Mouse (Mus musculus) kidney, embryonic 15.5 days (tissue): ENCODE results near the gene Col9a2. TPM values are rescaled to one million over a fixed set of nuclear protein-coding genes. Genes with fewer than 3 reads are reported as not detected.
"Not testable (repeated sequence)": the region's sequence is repeated elsewhere in the genome, so short reads cannot be mapped to it uniquely, and the experiment has no call there.

Experiments
- ATAC-seq: fragments of 200-750 bp; cut with Nextera tagmentation; replicated peaks from 2 replicates; pipeline ENCODE4 v1.8.0; 2017; ENCODE audit warnings: moderate TSS enrichment; ENCODE audit not compliant: low FRiP score
- H3K27ac ChIP-seq: fragments of 300-500 bp; sonication (generic); 2 replicates; pipeline ENCODE4 v1.5.1; 2015; ENCODE audit warnings: mild to moderate bottlenecking, inconsistent platforms
- H3K27me3 ChIP-seq: fragments of 300-500 bp; sonication (generic); 2 replicates; pipeline ENCODE4 v1.6.1; 2015; ENCODE audit warnings: inconsistent platforms
- H3K36me3 ChIP-seq: fragments of 300-500 bp; sonication (generic); 2 replicates; pipeline ENCODE4 v1.6.1; 2015; ENCODE audit warnings: inconsistent platforms
- H3K4me1 ChIP-seq: fragments of 300-500 bp; sonication (generic); 2 replicates; pipeline ENCODE4 v1.6.1; 2015; ENCODE audit warnings: inconsistent platforms
- H3K4me2 ChIP-seq: fragments of 300-500 bp; sonication (generic); 2 replicates; pipeline ENCODE4 v1.6.1; 2015; ENCODE audit warnings: moderate library complexity, mild to moderate bottlenecking, inconsistent platforms
- H3K4me3 ChIP-seq: fragments of 300-500 bp; sonication (generic); replicated peaks from 2 replicates; pipeline ENCODE4 v1.5.1; 2015; ENCODE audit warnings: mild to moderate bottlenecking, inconsistent platforms
- H3K9ac ChIP-seq: fragments of 300-500 bp; sonication (generic); 2 replicates; pipeline ENCODE4 v1.6.1; 2015; ENCODE audit warnings: mild to moderate bottlenecking, inconsistent platforms
- H3K9me3 ChIP-seq: fragments of 300-500 bp; sonication (generic); replicated peaks from 2 replicates; pipeline ENCODE4 v1.6.1; 2016; ENCODE audit warnings: inconsistent platforms
- WGBS: fragments of 180-500 bp; shearing (Covaris S2); methylation state at CpG from one replicate; pipeline ENCODE4 v1.1.7; 2015; ENCODE audit warnings: mixed read lengths; 5-methylcytosine and 5-hydroxymethylcytosine counted together
- polyA plus RNA-seq: library from polyadenylated mRNA; unstranded; fragments of >200 nt; fragmentation: Nextera tagmentation; extraction: Ambion mirVana; gene quantifications from 2 replicates; pipeline ENCODE4 v1.2.1, GENCODE M21; 2015

Col9a2 gene
- polyA plus RNA-seq, 1 experiment from 2014 or later, result 6.0 TPM

DNA sequence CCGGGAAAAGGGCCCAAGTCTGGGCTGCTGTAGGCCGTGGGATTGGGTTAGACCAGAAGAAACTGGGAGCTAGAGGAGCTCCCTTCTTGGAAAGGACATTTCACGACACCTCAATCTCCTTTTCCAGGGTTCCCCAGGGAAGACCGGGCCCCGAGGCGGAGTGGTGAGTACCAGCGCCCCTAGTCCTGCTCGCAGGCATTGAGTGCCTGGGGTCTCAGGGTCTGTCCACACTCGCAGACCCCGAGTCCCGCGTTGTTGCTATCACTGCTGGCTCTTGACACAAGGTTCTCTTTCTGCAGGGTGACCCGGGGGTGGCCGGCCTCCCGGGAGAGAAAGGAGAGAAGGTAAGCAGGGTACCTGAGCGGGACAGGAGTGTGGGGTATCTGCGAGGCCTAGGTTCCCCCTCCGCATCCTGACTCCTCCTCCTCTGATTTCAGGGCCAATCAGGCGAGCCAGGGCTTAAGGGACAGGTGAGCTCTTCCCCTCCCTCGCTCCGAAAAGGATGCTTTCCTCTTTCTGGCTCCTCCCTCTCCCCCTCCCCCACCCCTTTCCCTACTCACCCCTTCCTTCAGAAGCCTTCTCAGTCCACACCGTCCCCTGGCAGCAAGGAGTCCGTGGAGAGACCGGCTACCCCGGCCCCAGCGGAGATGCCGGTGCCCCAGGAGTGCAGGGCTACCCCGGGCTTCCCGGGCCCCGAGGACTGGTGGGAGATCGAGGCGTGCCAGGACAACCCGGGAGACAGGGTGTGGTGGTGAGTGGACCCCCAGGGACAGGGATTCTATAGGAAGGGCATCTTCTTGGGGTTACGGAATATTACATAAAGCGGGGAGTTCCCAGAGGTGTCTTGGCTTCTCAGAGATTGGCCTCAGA lies 13.5 kb downstream of the Col9a2 start:
- peak; percentile 55 for ATAC-seq
- Histone ChIP-seq H3K4me1 (peaks cover 11% of the 10 kb centered on the region; the same call in 1 of the 2 replicates), H3K4me2 (peak overlapping the region; percentile 61), H3K9ac (0 out of 2 replicates have a peak overlapping the region, but pooled peaks have one; percentile 29), H3K4me3 (peak overlapping the region; percentile 31), H3K36me3 (no peaks in the 10 kb centered on the region), H3K27ac (no peak overlapping the region), H3K27me3 (peaks cover 24% of the 10 kb centered on the region), H3K9me3 (no peaks in the 10 kb centered on the region)
- WGBS, result 9% methylated on average over 35 of the region's 35 CpGs

DNA sequence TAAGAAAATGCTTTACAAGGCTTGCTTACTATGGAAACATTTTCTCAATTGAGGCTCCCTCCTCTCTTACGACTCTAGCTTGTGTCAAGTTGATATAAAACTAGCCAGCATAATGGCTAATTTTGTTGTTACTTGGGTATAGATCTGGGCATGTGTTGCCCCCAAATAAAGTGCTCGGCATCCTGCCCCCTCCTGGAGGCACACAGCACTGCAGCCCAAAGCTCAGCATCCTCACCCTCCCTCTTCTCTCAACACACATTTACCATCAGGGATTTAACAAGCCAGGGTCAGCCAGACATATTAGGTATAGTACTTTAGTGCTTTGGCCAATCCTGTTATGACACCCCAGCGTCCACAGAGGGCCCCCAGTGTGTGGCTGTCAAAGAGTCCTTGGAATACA lies 17.2 kb downstream of the Col9a2 start:
- WGBS, result 52% methylated on average over 3 of the region's 3 CpGs
- no peak for ATAC-seq

DNA sequence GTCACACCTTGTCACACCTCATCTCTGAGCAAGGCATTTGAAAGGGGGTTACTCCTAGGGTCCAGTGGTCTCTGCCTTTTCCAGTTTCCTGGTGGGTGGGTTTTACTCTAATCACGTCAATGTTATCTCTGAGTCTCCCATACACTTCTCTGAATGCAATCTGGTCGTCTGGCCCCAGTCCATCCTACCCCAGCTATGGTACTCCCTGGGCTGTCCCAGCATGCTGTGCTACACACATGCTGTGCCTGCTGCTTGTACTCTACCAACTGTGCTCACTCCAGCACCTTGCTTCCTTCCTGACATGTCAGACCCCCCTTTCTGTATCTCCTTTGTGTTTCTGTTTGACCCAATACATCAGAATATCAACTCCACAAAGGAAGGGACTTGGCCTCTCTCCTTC lies 17.8 kb downstream of the Col9a2 start:
- Histone ChIP-seq H3K9me3 (no peaks in the 10 kb centered on the region), H3K4me2 (no peak overlapping the region), H3K4me1 (peaks cover 10% of the 10 kb centered on the region; the same call in 1 of the 2 replicates), H3K36me3 (peaks cover 31% of the 10 kb centered on the region), H3K27ac (no peak overlapping the region), H3K4me3 (no peak overlapping the region), H3K9ac (no peak overlapping the region), H3K27me3 (peaks cover 19% of the 10 kb centered on the region)
- 79% methylated on average over 2 of the region's 2 CpGs for WGBS
- no peak for ATAC-seq

More for the DNA sequence above, 17.2 kb downstream of the Col9a2 start:
- H3K27ac ChIP-seq, result no peak overlapping the region
- no peak overlapping the region for H3K4me3 ChIP-seq
- peaks cover 11% of the 10 kb centered on the region; the same call in 1 of the 2 replicates for H3K4me1 ChIP-seq
- H3K9me3 ChIP-seq, result no peaks in the 10 kb centered on the region
- H3K9ac ChIP-seq, result no peak overlapping the region
- no peak overlapping the region for H3K4me2 ChIP-seq
- peaks cover 24% of the 10 kb centered on the region for H3K27me3 ChIP-seq
- H3K36me3 ChIP-seq, result peaks cover 26% of the 10 kb centered on the region

DNA sequence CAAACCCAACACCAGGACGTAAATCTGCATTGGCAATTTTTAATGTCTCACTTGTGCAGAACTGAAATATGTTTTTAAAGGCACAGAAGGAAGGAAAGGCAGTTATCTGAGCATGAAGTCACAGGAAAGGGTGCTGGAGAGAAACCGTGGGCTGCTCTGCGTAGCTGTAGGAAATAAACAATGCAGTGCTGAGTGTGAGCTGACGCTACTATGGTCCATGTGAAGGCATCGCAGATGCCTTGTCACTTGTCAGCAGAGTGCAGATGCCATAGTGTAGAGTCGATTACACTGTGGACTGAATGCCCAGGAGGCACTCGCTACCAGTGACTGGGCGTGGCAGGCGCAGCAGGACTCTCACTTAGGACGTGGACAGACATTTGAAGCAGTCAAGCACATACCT lies 20.0 kb downstream of the Col9a2 start:
- whole genome bisulfite sequencing, result 91% methylated on average over 10 of the region's 10 CpGs
- ATAC-seq, H3K4me3 ChIP-seq, H3K27ac ChIP-seq, H3K4me2 ChIP-seq, H3K27me3 ChIP-seq, H3K9me3 ChIP-seq, H3K4me1 ChIP-seq, H3K9ac ChIP-seq: not testable (repeated sequence)
- H3K36me3 ChIP-seq, result peaks cover 47% of the 10 kb centered on the region

DNA sequence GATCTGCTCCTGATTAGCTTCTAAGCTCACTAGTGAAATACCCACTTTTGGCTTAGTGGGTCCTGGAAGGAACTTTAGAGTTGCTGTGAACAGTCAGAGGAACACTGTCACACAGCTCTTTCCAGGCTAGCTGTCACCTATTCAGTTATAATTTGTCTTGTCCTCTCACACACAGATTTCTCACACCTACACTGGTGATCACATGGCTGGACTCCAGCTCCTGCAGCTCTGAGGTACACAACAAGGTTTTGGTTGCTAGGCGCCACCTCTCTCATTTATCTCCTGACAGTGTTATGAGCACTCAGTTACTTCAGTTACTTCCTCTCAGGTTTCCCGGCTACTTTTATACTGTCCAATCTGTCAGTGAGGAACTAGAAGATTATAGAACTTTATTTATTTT lies 26.2 kb downstream of the Col9a2 start:
- ATAC-seq, result no peak
- no peak overlapping the region for H3K9ac ChIP-seq
- no peak overlapping the region for H3K4me2 ChIP-seq
- no peaks in the 10 kb centered on the region for H3K4me1 ChIP-seq
- WGBS, result 67% methylated on average over 2 of the region's 2 CpGs
- H3K27ac ChIP-seq, result no peak overlapping the region
- no peak overlapping the region for H3K4me3 ChIP-seq
- peaks cover 73% of the 10 kb centered on the region for H3K36me3 ChIP-seq
- no peaks in the 10 kb centered on the region for H3K9me3 ChIP-seq
- H3K27me3 ChIP-seq, result no peaks in the 10 kb centered on the region

DNA sequence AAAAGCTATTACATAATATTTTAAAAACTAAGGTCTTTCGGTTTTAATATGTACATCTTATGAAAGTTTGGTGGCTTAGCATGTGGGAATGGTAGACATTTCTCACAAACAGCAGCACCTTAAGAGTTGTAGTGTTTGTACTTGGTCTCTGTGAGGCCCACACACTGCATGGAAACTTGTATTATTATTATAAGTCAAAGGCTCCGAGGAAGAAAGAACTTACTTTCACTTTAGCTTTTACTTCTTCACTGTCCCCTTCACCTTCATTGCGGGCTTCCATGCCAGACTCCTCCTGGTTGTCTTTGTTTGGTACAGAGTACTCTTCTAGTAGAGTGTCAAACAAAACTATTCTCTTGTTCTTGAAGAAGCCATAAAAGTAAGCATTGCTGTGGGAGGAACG lies 35.1 kb downstream of the Col9a2 start:
- H3K9me3 ChIP-seq, result no peaks in the 10 kb centered on the region

DNA sequence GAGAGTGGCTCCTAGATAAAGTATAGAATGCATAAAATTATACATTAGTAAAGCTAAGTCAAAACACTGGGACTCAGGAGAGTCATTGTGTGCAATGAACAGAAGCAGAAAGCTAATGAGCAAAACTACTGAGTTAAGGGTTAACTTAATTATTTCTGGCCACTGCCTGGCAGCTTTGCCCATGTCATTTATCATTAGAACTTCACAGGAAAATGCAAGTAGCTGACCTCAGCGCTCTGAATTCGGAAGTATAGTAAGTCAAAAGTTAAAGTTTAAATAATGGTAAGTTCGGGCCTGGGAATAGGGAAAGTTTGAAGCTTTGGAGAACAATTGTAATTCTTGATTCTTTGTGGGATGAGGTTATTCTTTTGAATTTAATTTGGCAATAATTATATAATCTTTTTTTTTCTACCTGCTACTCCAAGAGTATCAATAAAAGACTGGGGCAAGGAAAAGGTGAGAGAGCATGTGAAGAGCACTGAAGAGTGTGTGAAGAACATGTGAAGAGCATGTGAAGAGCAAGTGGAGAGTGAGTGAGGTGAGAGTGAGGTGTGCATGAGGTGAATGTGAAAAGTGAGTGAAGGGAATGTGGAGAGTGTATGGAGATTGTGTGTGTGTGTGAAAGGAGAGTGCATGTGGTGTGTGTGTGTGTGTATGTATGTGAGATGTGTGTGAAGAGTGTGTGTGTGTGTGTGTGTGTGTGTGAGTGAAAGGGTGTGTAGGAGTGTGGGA lies 38.9 kb downstream of the Col9a2 start:
- Histone ChIP-seq H3K27me3 (no peaks in the 10 kb centered on the region), H3K4me2 (no peak overlapping the region), H3K9me3 (no peaks in the 10 kb centered on the region), H3K27ac (0 out of 2 replicates have a peak overlapping the region, but pooled peaks have one; percentile 10), H3K4me1 (no peaks in the 10 kb centered on the region), H3K9ac (no peak overlapping the region), H3K36me3 (peaks cover 82% of the 10 kb centered on the region), H3K4me3 (no peak overlapping the region)
- WGBS, result 55% methylated on average over 3 of the region's 3 CpGs
- ATAC-seq, result peak; percentile 29; the same call in 1 of the 2 replicates

More for the DNA sequence above, 35.1 kb downstream of the Col9a2 start:
- WGBS, result 80% methylated on average over 4 of the region's 4 CpGs
- Histone ChIP-seq H3K36me3 (peaks cover 66% of the 10 kb centered on the region), H3K4me1 (no peaks in the 10 kb centered on the region), H3K9ac (no peak overlapping the region), H3K4me2 (no peak overlapping the region), H3K4me3 (no peak overlapping the region), H3K27ac (no peak overlapping the region), H3K27me3 (no peaks in the 10 kb centered on the region)
- ATAC-seq, result no peak

DNA sequence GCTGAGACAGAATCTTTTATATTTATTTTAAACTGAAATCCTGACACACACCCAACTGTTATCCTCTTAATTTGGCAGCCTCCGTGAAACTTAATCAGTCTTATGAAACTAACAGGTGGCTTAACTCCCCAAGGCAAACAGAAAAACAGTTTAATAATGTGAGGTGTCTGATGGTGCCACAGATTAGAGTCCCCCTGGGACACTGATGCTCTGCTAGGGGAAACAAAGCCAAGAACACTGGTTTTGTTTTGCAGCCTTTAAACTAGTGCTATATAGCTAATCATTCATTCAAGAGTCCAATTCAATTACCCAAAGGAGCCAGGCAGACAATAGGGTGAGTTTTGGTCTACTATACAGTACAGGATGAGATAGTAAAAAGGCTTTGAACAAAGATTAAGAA lies 41.2 kb downstream of the Col9a2 start:
- no peak overlapping the region for H3K4me3 ChIP-seq
- H3K36me3 ChIP-seq, result peaks cover 80% of the 10 kb centered on the region
- no peaks in the 10 kb centered on the region for H3K27me3 ChIP-seq
- H3K4me2 ChIP-seq, result no peak overlapping the region
- H3K9ac ChIP-seq, result no peak overlapping the region
- H3K4me1 ChIP-seq, result no peaks in the 10 kb centered on the region
- no peaks in the 10 kb centered on the region for H3K9me3 ChIP-seq
- ATAC-seq, result no peak
- H3K27ac ChIP-seq, result no peak overlapping the region
- WGBS, result 80% methylated on average over 1 of the region's 1 CpGs

DNA sequence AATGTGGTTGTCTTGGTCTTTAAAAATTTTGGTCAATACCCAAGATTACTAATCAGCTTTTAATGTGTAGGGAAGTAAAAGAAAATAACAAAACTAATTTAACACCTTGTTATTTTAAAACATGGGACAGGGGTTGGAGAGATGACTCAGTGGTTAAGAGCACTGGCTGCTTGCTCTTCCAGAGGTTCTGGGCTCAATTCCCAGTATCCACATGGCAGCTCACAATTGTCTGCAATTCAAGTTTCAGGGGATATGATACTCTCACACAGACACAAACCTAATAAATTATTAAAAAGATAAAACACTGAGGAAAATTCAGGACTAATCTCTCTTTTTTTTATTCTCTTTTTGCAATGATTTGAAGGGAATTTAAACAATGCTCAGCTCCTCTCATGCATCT lies 45.3 kb downstream of the Col9a2 start:
- ATAC-seq, result no peak

DNA sequence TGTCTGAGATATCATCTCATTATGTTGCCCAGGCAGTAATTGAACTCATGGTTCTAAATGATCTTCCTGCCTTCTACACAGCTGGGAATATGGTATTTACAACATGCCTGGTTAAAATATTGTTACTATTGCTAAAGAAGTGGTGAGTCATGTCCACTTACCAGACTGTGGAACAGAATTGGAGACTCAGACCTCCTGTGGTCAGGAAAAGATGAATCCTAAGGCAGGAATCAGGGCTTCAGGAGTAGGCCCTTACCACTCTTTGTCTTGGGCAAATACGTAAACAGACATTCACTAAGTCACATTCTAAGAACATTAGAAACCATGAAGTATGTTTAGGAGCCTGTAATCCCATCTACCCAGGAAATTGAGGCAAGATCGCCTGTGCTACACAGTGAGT lies 49.5 kb downstream of the Col9a2 start:
- no peaks in the 10 kb centered on the region for H3K4me1 ChIP-seq
- no peaks in the 10 kb centered on the region for H3K27me3 ChIP-seq
- H3K36me3 ChIP-seq, result peaks cover 79% of the 10 kb centered on the region
- no peak overlapping the region for H3K27ac ChIP-seq
- H3K4me3 ChIP-seq, result no peak overlapping the region
- no peak overlapping the region for H3K4me2 ChIP-seq
- no peaks in the 10 kb centered on the region for H3K9me3 ChIP-seq
- ATAC-seq, result no peak
- H3K9ac ChIP-seq, result no peak overlapping the region
- 94% methylated on average over 2 of the region's 2 CpGs for WGBS

More for the DNA sequence above, 45.3 kb downstream of the Col9a2 start:
- Histone ChIP-seq H3K9ac (no peak overlapping the region), H3K4me3 (no peak overlapping the region), H3K27me3 (no peaks in the 10 kb centered on the region), H3K36me3 (peaks cover 83% of the 10 kb centered on the region), H3K27ac (no peak overlapping the region), H3K4me1 (no peaks in the 10 kb centered on the region), H3K4me2 (no peak overlapping the region), H3K9me3 (no peaks in the 10 kb centered on the region)

DNA sequence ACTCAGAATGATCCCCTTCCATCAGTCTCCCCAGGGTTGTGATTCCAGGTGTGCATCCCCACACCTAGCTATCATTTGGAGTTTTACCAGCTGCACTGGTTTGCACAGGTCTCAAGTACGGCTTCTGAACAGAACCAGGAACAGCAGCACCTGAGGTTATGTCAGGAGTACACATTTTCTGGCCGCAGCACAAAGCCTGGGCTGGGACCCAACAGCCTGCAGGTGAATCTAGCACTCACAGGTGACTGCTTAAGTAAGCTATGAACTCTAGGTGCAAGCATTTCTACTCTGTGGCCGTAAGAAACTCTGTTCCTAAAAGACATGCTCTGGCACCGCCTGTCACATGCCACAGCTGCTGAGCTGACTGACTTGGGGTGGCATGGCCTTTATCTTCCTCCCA lies 51.0 kb downstream of the Col9a2 start:
- no peak overlapping the region for H3K9ac ChIP-seq
- H3K27ac ChIP-seq, result no peak overlapping the region
- no peaks in the 10 kb centered on the region for H3K4me1 ChIP-seq
- no peaks in the 10 kb centered on the region for H3K27me3 ChIP-seq
- H3K9me3 ChIP-seq, result no peaks in the 10 kb centered on the region
- 87% methylated on average over 4 of the region's 4 CpGs for WGBS
- no peak overlapping the region for H3K4me3 ChIP-seq
- peaks cover 83% of the 10 kb centered on the region for H3K36me3 ChIP-seq
- H3K4me2 ChIP-seq, result no peak overlapping the region
- no peak for ATAC-seq
